Mouse (Mus musculus): ENCODE measurements around the gene Srpx2. TPM values are rescaled to one million over a fixed set of nuclear protein-coding genes. Genes with fewer than 3 reads are reported as not detected.
A peak's percentile ranks its signal among the peaks of the same experiment; 100 is the strongest.

Srpx2 gene
- polyA plus RNA-seq (2015; fragmentation: Nextera tagmentation; extraction: Ambion mirVana), result 7.2 and 7.4 TPM in 2 replicates

DNA sequence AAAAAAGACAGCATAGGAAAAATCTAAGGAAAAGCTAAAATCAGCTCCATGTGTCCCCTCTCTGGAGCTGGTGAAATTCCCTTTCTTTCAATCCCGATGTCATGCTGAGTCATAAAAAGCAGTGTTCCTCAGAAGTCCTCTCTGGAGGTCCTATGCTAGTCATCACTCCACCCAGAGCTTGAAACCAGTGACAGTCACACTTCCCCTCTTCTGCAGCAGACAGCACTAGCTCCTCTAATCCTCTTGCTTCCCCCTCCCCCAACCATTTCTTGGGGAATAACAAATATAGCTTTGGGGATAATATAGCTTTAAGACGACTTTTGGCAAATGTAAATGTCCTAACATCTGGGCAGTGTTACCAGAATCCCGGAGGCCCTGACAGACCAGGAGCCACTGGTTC, at the start of gene Srpx2:
TSS of gene Srpx2 (plus strand) at position 166 of the 400 bp plus-strand sequence.
- ATAC-seq (ENCODE audit: low FRiP score, low TSS enrichment) (no peak), DNase-seq (ENCODE audit: low spot score) (no peak)
- no peaks in the 10 kb centered on the region for H3K4me1 ChIP-seq (replicated peaks; ENCODE audit: control insufficient read depth, insufficient read depth)
- H3K27me3 ChIP-seq (ENCODE audit: control insufficient read depth, insufficient read depth, low read length), result no peaks in the 10 kb centered on the region
- H3K9ac ChIP-seq (ENCODE audit: low read length), result no peak within 1 kb of the TSS
- 41% methylated on average over 3 of the region's 3 CpGs for WGBS
- TF ChIP-seq CTCF (IDR thresholded peaks at IDR 0.05; ENCODE audit: low read depth) (no peak), EP300 (optimal IDR thresholded peaks at IDR 0.05) (no peak)
- no peak within 1 kb of the TSS for H3K4me2 ChIP-seq (replicated peaks; ENCODE audit: low read depth)
- H3K9me3 ChIP-seq (ENCODE audit: control insufficient read depth, low read length), result no peaks in the 10 kb centered on the region
- H3K27ac ChIP-seq (replicated peaks), result no peak within 1 kb of the TSS
- H3K36me3 ChIP-seq (ENCODE audit: control insufficient read depth, insufficient read depth, low read length), result no peaks in the 10 kb centered on the region
- H3K4me3 ChIP-seq (ENCODE audit: low read depth, low read length), result no peak within 1 kb of the TSS

DNA sequence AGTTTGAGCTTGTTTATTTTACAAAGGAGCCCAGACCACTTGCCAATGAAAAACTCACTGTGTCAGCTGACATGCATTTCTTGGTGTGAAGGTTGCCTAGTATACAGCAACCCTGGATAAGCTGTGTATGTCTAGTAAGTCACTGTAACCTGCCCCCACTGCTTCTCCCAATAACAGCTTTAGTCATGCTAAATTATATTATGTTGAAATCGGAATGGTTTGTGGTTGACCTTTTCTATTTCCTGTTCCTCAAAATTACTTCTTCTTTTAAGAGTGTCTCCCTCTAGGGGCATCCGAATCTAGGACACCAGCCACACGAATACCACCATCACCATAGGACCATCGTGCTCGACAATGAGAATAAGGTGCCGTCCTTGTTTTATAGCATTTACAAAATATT, 38.5 kb upstream of the Srpx2 start:
- TF ChIP-seq EP300 (optimal IDR thresholded peaks at IDR 0.05), result no peak
- TF ChIP-seq CTCF (IDR thresholded peaks at IDR 0.05; ENCODE audit: low read depth), result no peak
- ATAC-seq (ENCODE audit: low FRiP score, low TSS enrichment), result no peak
- Histone ChIP-seq H3K4me3 (ENCODE audit: low read depth, low read length) (no peak overlapping the region), H3K4me2 (replicated peaks; ENCODE audit: low read depth) (no peak overlapping the region), H3K27me3 (ENCODE audit: control insufficient read depth, insufficient read depth, low read length) (no peaks in the 10 kb centered on the region), H3K27ac (replicated peaks) (no peak overlapping the region), H3K9ac (ENCODE audit: low read length) (no peak overlapping the region), H3K36me3 (ENCODE audit: control insufficient read depth, insufficient read depth, low read length) (no peaks in the 10 kb centered on the region), H3K4me1 (replicated peaks; ENCODE audit: control insufficient read depth, insufficient read depth) (no peaks in the 10 kb centered on the region), H3K9me3 (ENCODE audit: control insufficient read depth, low read length) (no peaks in the 10 kb centered on the region)
- 85% methylated on average over 6 of the region's 6 CpGs for WGBS
- no peak for DNase-seq (ENCODE audit: low spot score)

DNA sequence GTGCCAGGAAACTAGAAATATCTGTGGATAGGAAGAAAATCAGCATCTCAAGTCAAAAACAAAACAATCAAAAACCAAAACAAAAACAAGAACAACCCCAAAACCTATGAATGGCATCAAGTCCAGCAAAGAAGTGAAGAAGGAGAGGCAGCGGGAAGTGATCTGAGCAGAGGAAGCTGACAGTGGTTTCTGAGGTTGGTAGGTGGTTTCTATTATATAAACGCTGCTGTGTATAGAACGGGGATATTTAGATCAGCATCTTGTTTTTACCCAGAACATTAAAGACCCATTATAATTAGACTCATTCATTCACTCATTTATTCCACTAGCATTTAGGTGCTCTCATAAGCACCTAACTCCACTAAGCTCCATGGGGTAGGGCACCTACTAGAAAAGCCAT, 20.9 kb upstream of the Srpx2 start:
- H3K4me1 ChIP-seq (replicated peaks; ENCODE audit: control insufficient read depth, insufficient read depth), result no peaks in the 10 kb centered on the region
- DNase-seq (ENCODE audit: low spot score), result no peak
- no peaks in the 10 kb centered on the region for H3K27me3 ChIP-seq (ENCODE audit: control insufficient read depth, insufficient read depth, low read length)
- WGBS, result 92% methylated on average over 3 of the region's 3 CpGs
- no peaks in the 10 kb centered on the region for H3K9me3 ChIP-seq (ENCODE audit: control insufficient read depth, low read length)
- H3K9ac ChIP-seq (ENCODE audit: low read length), result no peak overlapping the region
- H3K27ac ChIP-seq (replicated peaks), result no peak overlapping the region
- no peak overlapping the region for H3K4me3 ChIP-seq (ENCODE audit: low read depth, low read length)
- no peaks in the 10 kb centered on the region for H3K36me3 ChIP-seq (ENCODE audit: control insufficient read depth, insufficient read depth, low read length)
- TF ChIP-seq CTCF (IDR thresholded peaks at IDR 0.05; ENCODE audit: low read depth) (no peak), EP300 (optimal IDR thresholded peaks at IDR 0.05) (no peak)
- no peak overlapping the region for H3K4me2 ChIP-seq (replicated peaks; ENCODE audit: low read depth)
- no peak for ATAC-seq (ENCODE audit: low FRiP score, low TSS enrichment)

DNA sequence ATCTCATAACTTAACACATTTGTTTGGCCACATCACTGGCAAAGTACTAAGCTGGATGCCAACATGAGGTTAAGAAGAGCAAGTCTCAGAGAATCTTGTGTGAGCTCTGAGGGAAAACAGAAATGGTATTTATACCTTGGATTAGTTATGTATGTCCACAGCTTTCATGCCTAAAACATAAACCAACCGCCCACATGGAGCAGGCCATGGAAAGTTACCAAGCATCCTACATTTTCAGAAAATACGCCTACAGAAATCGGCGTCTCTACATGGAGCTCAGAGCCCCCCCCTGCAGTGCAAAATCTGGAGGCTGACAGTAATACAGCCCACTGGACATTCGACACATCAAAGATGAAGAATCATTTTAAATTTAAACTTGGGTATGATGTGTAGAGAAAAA, 20.1 kb upstream of the Srpx2 start:
- ATAC-seq (ENCODE audit: low FRiP score, low TSS enrichment), result no peak
- 83% methylated on average over 5 of the region's 5 CpGs for WGBS

DNA sequence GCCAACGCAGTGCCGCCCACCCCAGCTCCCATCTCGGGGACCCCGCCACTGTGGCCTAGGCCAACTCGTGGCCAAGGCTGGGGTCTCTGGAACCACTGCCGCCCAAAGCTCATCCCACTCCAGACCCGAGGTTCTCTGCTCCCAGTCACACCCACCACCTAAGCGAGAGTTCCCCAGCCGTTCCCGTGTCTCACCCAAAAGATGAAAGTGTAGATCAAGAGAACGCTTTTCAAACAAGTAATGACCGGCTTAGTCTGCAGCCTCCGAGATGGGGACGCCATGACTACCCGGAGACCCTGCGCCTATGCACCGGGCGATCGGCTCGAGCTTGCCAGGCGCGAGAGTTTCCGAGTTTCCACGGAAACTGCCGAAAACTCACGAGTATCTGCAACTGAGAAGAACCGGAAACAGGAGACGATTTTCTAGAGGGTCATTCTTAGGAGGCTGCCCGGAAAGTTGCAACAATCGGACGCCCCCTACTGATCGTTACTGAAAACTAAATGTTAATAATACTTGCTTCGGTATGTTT, 10.1 kb upstream of the Srpx2 start, which contains the start of gene Tspan6:
TSS of gene Tspan6 (minus strand) at position 416 of the 529 bp plus-strand sequence.
- H3K27me3 ChIP-seq (ENCODE audit: control insufficient read depth, insufficient read depth, low read length), result no peaks in the 10 kb centered on the region
- WGBS, result 18% methylated on average over 33 of the region's 33 CpGs
- no peaks in the 10 kb centered on the region for H3K4me1 ChIP-seq (replicated peaks; ENCODE audit: control insufficient read depth, insufficient read depth)
- DNase-seq (ENCODE audit: low spot score), result peak; percentile 69
- no peaks in the 10 kb centered on the region for H3K36me3 ChIP-seq (ENCODE audit: control insufficient read depth, insufficient read depth, low read length)
- no peaks in the 10 kb centered on the region for H3K9me3 ChIP-seq (ENCODE audit: control insufficient read depth, low read length)
- no peak within 1 kb of the TSS for H3K27ac ChIP-seq (replicated peaks)
- peak within 1 kb of the TSS; percentile 61 for H3K9ac ChIP-seq (ENCODE audit: low read length)
- TF ChIP-seq EP300 (optimal IDR thresholded peaks at IDR 0.05), result no peak
- TF ChIP-seq CTCF (IDR thresholded peaks at IDR 0.05; ENCODE audit: low read depth), result peak; percentile 66
- H3K4me3 ChIP-seq (ENCODE audit: low read depth, low read length), result peak within 1 kb of the TSS; percentile 51
- peak; percentile 79; the same call in 1 of the 2 replicates for ATAC-seq (ENCODE audit: low FRiP score, low TSS enrichment)
- H3K4me2 ChIP-seq (replicated peaks; ENCODE audit: low read depth), result peak within 1 kb of the TSS; percentile 62

More for the DNA sequence above, 20.1 kb upstream of the Srpx2 start:
- H3K9ac ChIP-seq (ENCODE audit: low read length), result no peak overlapping the region
- H3K27me3 ChIP-seq (ENCODE audit: control insufficient read depth, insufficient read depth, low read length), result no peaks in the 10 kb centered on the region
- no peak overlapping the region for H3K27ac ChIP-seq (replicated peaks)
- TF ChIP-seq EP300 (optimal IDR thresholded peaks at IDR 0.05) (no peak), CTCF (IDR thresholded peaks at IDR 0.05; ENCODE audit: low read depth) (no peak)
- H3K4me2 ChIP-seq (replicated peaks; ENCODE audit: low read depth), result no peak overlapping the region
- H3K4me3 ChIP-seq (ENCODE audit: low read depth, low read length), result no peak overlapping the region
- H3K9me3 ChIP-seq (ENCODE audit: control insufficient read depth, low read length), result no peaks in the 10 kb centered on the region
- H3K4me1 ChIP-seq (replicated peaks; ENCODE audit: control insufficient read depth, insufficient read depth), result no peaks in the 10 kb centered on the region
- no peak for DNase-seq (ENCODE audit: low spot score)
- no peaks in the 10 kb centered on the region for H3K36me3 ChIP-seq (ENCODE audit: control insufficient read depth, insufficient read depth, low read length)

DNA sequence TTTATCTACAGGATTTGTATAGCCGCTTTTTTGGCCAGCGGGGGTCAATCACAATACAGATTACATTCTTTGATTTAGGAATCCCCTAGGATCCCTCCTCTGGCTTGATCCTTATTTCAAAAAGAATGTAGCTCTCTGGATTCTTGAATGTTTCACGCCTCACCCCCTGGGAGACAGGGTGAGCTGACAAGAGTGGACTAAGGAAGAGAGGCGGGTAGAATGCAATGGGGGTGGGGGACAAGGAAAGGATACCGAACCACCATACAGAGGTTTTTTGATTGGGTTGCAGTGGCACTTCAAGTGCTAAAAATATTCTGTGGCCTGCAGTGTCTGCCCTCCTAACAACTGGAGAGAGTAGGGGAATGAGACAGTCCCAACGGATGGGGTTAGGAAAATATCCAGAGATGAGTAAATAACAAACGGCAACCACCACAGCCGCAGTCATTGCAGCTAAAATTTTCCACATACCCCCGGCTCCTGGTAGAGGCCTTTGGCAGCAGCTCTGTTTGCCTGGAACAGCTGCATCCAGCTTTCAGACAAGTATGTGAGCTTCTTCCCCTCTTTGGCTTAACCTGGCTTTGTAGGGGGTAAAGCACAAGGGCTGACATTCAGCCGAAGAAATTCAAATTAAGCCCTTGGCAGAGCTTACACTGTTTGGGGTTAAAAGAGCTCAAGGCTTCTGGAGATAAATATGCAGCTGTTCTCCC, 3.3 kb downstream of the Srpx2 start:
- Histone ChIP-seq H3K36me3 (ENCODE audit: control insufficient read depth, insufficient read depth, low read length) (no peaks in the 10 kb centered on the region), H3K27ac (replicated peaks) (no peak overlapping the region), H3K4me1 (replicated peaks; ENCODE audit: control insufficient read depth, insufficient read depth) (no peaks in the 10 kb centered on the region), H3K9me3 (ENCODE audit: control insufficient read depth, low read length) (no peaks in the 10 kb centered on the region), H3K27me3 (ENCODE audit: control insufficient read depth, insufficient read depth, low read length) (no peaks in the 10 kb centered on the region), H3K4me3 (ENCODE audit: low read depth, low read length) (no peak overlapping the region), H3K4me2 (replicated peaks; ENCODE audit: low read depth) (no peak overlapping the region), H3K9ac (ENCODE audit: low read length) (no peak overlapping the region)
- 40% methylated on average over 10 of the region's 10 CpGs for WGBS
- ATAC-seq (ENCODE audit: low FRiP score, low TSS enrichment), result no peak
- TF ChIP-seq CTCF (IDR thresholded peaks at IDR 0.05; ENCODE audit: low read depth) (no peak), EP300 (optimal IDR thresholded peaks at IDR 0.05) (no peak)
- DNase-seq (ENCODE audit: low spot score), result no peak
